Mouse (Mus musculus): ENCODE measurements at regions not wholly inside any gene's neighbourhood (a gene's known extent, or its start where the extent isn't known, plus 50 kb on each side); places are given as distances from the start of the nearest gene placed in this dataset.

DNA sequence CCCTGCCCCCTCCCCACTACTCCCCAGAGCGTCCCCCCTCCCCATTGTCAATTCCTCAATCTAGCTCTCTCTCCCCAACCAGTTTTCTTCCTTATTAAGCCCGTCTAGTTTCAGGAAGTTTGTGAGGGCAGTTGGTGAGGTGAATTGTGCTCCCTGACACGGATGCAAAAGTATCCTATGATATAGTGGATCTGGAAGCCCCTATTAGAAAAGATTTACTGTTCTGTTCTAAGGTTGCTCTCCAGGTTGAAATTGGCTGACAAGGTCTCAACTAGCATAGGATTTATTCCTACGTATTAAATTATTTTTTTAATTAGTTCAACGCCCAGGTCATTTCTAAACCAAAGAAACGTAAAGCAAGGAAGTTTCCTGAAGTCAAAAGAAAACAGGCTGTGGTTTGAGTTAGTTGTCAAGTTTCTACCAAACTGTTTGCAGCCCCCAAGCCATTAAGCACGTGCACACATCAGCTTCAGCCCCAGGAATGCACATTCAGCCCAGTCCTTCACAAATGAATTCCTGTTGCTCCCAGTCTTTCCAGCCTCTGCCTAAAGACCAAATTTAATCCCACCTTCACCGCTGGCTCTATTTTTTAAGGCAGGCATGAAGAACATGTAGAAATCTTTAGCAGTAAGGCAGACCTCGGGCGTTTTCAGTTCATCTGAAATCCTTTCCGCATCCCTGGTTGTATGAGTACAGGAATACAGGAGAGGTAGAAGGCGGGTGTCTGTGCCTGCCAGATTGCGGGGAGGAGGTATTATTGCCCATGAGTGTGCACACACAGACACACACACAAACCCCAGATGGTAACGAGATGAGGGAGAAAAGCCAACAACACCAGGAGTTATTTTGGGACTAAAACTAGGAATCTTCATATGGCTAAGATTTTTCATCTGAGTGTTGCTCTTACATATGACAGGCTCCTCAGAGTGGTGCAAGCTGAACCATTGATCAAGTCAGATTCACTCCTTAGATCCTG, 375.5 kb downstream of the Nuf2 start:
- no peak for DNase-seq (ENCODE audit: low spot score)

DNA sequence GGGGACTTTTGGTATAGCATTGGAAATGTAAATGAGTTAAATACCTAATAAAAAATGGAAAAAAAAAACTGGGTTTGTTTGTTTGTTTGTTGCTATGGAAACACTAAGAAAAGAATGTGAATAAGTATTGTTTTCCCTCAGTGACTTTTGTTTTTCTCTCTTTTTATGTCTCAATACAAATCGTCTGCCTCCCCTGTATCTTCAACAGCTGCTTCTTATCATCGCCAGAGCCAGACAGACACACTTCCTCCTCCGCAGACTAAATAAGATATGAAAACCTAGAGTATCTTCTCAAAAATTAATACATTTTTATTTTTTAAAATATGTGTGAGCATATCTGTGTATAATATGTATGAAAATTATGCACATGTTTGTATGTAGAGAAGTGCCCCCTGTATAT, 389.0 kb downstream of the Nuf2 start:
- DNase-seq (ENCODE audit: low spot score) = no peak

DNA sequence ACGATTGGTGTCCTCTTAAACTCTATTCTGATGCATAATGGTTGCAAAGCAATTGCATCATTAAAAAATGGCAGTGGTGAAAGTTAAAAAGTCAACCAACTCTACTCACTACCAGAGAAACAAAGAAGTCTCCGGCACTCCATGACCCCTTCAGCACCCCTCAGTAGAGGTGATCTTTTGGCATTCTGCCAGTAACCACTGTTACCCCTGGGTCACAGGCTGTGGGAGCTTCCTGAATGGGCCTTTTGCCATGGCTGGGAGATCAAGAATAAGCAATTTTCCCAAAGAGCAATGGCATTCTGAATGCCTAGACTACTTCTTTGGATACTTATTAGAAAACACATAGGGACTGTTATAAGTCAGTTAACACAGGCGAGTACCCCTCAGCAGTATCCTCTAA, 391.2 kb downstream of the Nuf2 start:
- peak; percentile 11 for DNase-seq (ENCODE audit: low spot score)

DNA sequence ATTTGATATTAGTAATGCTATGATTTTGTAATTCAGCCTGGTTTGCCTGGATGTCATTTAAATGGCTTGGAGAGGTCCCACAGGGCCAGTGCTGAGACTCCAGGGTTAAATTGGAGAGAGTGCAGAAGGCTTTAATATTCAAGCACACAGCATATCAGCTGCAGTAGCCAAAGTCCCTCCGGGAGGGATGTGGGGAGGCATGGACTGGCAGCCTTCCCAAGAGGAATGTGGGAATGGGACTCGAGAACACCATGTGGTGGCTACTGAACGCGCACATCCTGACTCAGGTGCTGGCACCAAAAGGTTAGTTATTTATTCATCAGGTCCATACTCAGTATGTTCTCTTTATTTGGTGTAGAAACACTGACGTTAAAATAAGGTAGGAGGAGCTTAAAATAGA, 391.8 kb downstream of the Nuf2 start:
- DNase-seq (ENCODE audit: low spot score) = no peak

DNA sequence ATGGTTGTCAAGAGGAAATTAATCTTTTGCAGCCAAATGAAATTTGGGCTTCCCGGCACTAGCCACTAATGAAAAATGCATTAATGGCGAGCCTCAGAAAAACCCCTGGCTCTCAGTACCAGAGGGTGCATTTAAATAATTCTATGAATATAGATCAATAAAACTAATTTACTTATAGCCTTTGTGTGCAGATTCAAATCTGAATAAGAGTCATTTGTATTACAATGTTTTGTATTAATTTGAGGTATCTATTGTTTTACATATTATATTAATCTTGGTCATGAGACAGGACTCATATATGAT, 392.1 kb downstream of the Nuf2 start:
- DNase-seq (ENCODE audit: low spot score) = no peak

DNA sequence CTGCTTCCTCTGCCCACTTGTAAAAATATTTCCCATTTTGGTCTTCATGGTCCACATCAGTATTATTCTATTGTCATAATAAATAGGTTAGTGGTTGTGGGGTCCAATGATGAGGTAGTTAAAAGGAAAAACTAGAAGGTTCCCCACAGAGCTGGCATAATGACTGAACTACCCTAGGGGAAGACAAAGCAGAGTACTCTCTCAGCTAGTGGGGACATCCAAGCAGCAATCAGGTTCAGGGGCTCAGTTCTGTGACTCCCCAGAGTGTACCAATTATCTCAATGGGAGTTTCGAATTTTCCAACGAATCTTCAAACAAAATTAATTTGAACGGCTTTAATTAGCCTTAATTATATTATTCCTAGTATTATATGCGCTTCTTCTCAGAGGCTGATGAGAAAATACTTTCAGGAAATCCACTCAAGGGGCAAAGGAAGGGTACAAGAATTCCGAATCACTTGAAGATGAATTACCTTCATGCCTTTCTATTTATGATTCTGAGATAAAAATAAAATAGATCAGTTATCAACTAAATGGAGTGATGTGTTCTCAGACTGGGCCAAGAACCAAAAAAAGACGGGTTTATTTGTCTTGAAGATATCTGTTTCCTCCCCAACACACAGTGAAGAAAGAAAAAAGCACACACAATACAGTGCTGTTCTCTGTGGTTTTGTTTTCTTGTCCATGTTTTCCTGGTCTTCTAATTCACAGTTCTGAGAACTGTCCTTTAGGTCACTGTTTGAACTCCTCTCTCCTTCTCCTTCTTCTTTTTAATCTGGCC, 392.7 kb downstream of the Nuf2 start:
- no peak for DNase-seq (ENCODE audit: low spot score)

DNA sequence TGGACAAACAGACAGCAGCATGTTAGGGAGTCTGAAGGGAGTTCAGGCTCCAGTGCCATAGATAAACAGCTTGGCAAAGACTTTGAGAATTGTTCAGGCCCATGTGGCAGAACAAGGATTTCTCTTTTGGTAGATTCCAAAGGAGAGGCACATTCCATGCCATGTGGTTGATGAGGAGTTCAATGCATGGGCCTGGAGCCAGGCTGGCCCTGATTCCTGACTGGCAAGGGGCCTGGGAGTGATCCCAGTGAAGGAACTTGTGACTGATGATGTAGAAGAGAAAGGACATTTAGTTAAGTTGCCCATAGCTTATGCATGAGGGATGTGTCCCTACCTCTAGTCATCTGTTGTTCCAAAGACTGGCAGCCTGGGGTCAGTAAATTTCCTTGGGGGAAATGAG, 395.7 kb downstream of the Nuf2 start:
- no peak for DNase-seq (ENCODE audit: low spot score)

DNA sequence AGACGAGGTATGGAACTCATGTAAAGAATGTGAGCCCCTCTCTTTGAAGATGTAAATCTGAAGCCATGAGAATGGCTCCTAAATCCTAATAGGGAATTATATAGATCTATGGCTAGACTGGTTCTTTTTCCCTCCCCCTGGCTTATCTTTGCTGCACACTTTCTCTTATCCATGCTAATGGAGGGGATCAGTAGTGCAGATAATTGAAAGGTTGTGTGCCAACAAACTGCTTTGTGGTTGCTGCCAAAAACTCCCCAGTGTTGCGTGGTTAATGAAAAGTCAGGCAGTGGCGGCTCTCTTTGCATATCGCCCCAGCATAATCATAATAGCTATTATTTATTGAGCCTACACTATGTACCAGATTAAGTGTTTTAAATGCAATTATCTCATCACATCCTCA, 427.6 kb downstream of the Nuf2 start:
- DNase-seq (ENCODE audit: low spot score) = no peak

DNA sequence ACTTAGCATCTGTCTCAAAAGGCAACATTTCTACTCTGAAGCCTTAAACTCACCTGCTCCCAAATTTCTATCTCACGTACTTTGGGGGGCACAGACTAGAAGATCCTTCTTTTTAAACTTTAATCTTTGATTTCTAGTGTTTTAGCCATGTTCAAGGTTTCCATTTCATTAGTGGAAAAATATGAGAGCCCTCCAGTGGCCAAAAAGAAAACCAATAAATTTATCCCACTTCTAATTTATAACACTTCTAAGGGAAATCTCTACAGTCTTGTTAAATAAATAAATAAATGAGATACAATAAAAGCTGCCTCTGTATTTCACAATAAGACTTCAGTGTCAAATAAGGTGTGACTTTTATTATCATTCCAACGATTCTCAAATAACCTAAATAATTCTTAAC, 428.2 kb downstream of the Nuf2 start:
- no peak for DNase-seq (ENCODE audit: low spot score)

DNA sequence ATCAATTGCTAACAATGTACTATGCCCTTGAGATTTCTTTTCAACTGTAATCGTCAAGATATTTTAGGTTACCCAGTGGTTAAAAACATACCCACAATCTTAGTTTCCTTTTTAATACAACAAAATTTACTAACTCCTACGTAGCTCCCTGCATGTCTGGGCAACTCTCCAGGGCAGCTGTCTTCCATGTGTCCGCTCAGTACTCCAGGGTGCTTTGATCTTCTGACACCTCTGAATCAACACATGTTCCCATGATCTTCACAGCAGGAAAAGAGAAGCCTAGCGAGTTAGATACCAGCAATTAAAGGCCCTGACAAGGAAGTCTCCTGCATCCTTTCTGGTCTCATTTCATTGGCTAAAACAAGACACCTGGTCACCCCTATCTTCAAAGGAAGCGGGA, 432.0 kb downstream of the Nuf2 start:
- DNase-seq (ENCODE audit: low spot score) = no peak

DNA sequence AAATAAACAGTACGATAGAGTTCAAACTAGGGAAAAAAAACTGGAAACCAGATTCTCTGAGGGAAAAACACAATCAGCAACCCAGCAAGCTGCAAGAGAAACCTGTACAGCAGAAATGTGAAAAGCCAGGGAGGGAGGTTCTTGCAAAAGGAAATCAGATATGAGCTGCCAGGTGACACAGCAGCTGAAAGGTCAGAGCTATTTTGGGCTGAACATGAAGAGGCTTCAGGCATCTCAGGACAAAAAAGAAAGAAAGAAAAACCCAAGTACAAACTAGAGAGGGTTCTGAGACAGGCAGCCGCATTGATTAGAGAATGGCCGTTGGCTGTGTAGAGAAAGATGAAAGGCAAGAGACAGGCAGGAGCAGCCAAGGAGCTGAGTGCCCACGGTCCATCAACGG, 434.5 kb downstream of the Nuf2 start:
- no peak for DNase-seq (ENCODE audit: low spot score)

DNA sequence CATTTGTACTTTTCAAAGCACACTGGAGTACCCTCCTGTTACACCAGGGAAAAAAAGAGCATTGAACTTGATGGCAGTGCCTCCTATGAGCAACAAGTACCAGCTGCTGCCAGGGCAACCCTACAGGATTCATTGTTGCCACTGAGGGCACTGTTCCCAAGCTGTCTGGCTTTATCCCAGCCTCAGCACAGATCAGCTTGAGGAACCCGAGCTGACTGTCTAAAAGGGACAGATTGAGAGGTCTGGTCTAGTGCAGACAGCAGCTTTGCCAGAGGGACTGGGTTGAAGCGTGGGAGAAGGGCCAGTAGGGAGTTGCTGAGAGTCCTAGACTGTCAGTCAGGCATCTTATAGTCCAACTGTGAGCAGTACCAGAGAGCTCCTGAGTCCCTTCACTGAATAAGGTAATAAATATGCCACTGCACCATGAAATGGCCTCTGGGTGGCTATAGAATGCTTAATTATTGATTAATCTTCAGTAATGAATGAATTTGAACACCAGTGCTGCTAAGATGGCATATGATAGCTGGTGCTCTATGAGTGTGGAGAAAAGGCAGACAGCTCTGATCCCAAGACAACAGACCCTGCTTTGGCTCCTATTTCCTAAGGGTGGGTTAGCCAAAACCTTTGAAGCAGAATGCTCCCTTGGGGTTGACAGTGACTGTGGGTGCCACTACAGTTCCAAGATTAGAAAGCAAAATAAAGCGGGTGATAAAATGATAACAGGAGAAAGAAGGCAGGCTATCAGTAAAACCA, 437.5 kb downstream of the Nuf2 start:
- DNase-seq (ENCODE audit: low spot score) = no peak

DNA sequence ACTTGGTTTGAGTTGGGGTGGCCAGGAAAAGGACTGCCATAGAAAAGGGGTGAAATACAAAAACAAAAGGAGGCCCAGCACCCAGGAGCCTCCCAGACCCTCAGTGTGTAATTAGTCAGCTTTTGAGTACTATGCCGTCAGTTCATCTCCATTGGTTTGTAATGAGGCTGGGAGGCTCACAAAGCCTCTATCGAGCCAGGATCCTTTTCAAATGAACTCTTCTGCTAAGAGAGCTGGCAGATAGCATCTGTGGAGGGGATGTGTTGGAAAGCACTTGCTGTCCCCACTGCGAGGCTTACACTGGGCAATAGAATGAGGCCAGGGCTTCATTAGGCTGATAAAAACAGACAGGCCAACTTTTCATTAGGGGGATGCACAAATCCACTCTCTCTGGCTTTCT, 445.2 kb downstream of the Nuf2 start:
- DNase-seq (ENCODE audit: low spot score) = no peak

DNA sequence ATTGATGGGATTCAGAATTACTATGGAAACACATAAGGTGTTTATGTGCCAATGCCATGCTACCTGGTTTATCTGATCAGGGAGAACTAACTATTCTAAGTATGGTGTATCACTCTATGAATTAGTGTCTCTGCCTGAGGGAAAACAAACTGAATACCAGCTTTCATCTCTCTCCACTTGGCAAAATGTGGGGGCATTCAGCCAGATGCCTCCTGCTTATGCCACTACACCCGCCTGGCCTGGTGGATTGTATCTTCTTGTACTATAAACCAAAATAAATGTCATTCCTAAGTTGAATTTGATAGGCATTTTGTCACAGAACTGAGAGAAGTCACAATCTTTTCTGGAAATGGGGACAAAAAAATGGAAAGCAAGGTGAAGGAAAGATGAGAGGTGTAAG, 450.6 kb downstream of the Nuf2 start:
- no peak for DNase-seq (ENCODE audit: low spot score)

DNA sequence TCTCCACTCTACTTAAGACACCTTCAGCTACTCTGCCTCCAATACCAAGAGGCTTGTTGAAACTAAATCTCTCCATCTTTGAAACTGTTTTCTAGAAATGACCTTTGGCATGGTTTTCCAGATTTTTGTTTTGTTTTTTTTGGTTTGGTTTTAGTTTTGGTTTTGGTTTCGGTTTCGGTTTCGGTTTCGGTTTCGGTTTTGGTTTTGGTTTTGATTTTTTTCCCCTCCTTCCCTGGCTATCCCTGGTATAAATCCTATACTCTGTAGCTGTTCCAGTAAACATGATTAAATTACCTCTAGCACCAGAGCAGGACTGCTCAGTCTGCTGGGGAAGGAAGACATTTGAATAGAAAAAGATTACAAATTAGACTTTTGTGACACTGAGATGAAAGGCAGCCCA, 454.0 kb downstream of the Nuf2 start:
- no peak for DNase-seq (ENCODE audit: low spot score)

DNA sequence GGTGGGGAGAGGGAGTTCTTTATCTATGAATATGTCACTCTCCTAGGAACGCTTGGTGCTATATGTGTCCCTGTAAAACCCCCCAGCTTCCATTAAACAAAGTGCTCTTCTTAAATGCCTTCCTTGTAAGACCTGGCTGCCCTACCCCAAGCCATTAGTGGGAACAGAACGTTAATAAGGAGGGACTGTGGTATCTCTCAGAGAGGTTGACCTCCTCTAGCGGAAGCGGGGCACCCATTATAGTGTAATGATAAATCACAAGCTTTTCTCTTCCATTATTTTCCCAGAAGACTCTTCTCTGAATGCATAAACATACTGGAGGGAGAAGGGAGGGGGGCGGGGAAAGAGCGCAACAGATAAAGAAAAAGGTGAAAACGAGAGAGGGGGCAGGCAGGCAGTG, 455.3 kb downstream of the Nuf2 start:
- DNase-seq (ENCODE audit: low spot score) = no peak

DNA sequence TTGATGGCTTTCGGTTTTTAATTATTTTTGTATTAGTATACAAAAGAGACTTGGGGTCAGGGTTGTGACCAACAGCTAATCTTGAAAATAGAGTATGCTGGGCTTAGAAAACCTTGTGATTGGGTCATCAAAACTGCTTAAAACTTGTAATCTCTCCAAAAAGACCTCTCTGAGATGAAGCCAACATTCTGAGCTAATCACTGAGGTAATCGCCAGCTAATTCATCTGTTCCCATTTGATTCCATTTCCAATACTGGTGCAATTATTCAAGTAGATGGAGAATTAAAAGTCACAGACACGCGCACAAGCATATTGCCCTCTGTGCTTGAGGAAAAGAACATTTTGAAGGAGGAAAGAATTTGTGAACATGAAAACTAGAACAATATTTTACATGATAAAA, 459.9 kb downstream of the Nuf2 start:
- no peak for DNase-seq (ENCODE audit: low spot score)

DNA sequence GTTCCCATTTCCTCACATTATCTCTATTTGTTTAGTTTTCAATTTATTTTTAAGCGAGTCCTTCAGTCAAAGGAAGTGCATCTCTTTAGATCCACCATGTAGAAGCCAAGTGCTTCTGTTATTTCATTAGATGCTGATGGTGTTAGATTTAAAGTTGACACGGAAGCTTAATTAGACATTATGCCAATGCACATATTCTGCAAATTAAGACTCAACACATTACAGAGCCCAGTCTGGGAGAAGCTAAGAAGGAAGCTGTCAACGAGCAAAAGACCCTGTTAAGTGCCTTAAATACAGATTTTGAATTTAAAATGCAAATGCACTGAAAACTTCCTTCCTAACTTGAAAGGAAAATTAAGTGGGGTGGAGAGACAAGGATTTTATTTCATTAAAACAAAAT, 461.6 kb downstream of the Nuf2 start:
- DNase-seq (ENCODE audit: low spot score) = no peak

DNA sequence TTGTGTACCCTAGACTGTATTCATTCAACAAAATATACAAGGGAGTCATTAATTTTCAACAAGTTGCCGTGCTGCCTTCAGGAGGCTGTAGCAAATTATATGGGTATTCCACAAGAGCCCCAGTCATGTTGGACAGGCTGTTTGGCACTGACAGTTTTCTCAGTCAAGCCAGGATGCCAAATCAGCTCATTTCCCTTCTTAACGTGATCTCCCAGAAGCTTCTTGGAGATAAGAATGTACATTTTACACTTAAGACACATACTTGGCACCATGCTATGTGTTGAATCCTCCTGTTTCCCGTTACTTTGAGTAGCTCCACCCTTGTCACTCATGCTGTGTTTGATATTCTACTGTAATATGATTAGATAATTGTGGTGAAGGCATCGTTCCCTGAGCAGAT, 464.5 kb downstream of the Nuf2 start:
- no peak for DNase-seq (ENCODE audit: low spot score)

DNA sequence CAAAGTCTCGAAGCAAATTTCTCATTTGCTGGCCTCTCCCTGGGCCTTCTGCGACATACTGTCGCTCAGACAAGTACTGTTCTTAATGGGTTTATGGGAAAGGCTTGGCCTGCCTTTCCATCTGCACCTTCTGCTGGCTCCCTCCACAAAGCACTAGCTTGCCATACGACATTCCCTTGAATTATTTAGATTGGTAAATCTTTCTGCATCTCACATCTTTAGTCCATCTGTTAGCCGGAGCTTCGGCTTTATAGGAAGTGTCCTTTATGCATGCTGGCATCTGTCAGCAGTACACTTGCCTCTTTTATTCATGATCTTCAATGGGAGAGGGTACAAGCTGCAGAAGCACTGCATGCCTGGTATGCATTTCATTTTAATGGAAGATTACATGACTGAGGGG, 470.6 kb downstream of the Nuf2 start:
- DNase-seq (ENCODE audit: low spot score) = no peak

DNA sequence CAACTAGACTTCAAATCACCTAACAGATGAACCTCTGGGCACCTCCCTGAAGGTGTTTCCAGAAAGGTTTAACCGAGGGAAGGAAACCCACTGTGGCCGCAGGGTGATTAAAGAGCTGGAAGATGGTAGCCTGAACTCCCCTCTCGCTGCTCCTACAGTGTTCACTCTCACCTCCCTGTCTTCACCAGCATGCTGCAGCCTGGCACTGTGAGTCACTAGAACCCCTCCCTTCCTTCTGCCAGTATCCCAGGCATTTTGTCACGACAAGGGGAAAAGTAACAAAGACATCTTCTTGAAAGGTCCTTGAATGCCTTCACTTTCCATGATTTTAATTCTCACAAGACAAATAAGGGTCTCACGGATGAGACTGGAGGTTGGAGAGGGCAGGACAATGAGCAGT, 471.1 kb downstream of the Nuf2 start:
- DNase-seq (ENCODE audit: low spot score) = no peak

DNA sequence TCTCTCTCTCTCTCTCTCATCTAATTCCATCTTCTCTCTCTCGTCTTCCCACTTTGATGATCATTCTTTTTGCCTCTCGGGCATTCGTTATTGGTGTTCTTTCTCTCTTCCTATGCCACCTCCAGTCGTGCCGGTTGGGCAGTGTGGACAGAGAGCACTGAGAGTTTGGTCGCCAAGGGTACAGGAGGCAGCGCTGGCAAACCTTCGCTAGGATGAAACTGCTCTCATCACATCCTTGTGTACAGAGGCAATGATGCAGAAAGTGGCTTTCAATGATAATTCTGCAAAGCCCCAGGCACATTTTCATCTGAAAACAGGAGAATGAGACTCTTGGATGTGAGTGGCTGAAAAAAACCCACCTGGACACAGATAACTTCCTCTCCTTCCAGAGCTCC, 479.4 kb downstream of the Nuf2 start:
- no peak for DNase-seq (ENCODE audit: low spot score)

All from MN1 (cell line).